Mouse (Mus musculus): ENCODE measurements around the gene Ctnnbl1. TPM values are rescaled to one million over a fixed set of nuclear protein-coding genes. Genes with fewer than 3 reads are reported as not detected.

Gene Ctnnbl1
- 27.3 and 34.8 TPM in 2 replicates for polyA plus RNA-seq (2015; fragmentation: Nextera tagmentation; extraction: Ambion mirVana)

- H3K36me3 ChIP-seq: no peaks in the 10 kb centered on the region
- H3K4me3 ChIP-seq: peak within 1 kb of the TSS; percentile 73
- peak within 1 kb of the TSS; percentile 78 for H3K4me2 ChIP-seq
- peaks cover 9% of the 10 kb centered on the region for H3K4me1 ChIP-seq (replicated peaks)
- H3K27me3 ChIP-seq: no peaks in the 10 kb centered on the region
- 11% methylated on average over 44 of the region's 44 CpGs for WGBS
- no peak within 1 kb of the TSS for H3K27ac ChIP-seq
- peak; percentile 91 for ATAC-seq (replicated peaks; ENCODE audit: insufficient number of reproducible peaks, insufficient read depth, low FRiP score, low read depth)
- no peaks in the 10 kb centered on the region for H3K9me3 ChIP-seq (replicated peaks)
- H3K9ac ChIP-seq: peak within 1 kb of the TSS; percentile 71
Observed at GRCm38 (mm10) chr2:157736854-157737850, at the start of gene Ctnnbl1. Gene Ctnnbl1 (plus strand): TSS chr2:157737401.

GRCm38 (mm10) chr2:157687506-157687905 lies 49.7 kb upstream of the Ctnnbl1 start:
- no peak overlapping the region for H3K9ac ChIP-seq
- H3K9me3 ChIP-seq (replicated peaks): no peaks in the 10 kb centered on the region
- H3K4me3 ChIP-seq: no peak overlapping the region
- ATAC-seq (replicated peaks; ENCODE audit: insufficient number of reproducible peaks, insufficient read depth, low FRiP score, low read depth): no peak
- WGBS: 34% methylated on average over 3 of the region's 3 CpGs
- peaks cover 29% of the 10 kb centered on the region for H3K27me3 ChIP-seq
- H3K36me3 ChIP-seq: no peaks in the 10 kb centered on the region
- H3K27ac ChIP-seq: no peak overlapping the region
- H3K4me2 ChIP-seq: no peak overlapping the region
- H3K4me1 ChIP-seq (replicated peaks): no peaks in the 10 kb centered on the region

GRCm38 (mm10) chr2:157691266-157692105 lies 45.7 kb upstream of the Ctnnbl1 start:
- peaks cover 41% of the 10 kb centered on the region for H3K27me3 ChIP-seq
- H3K9me3 ChIP-seq (replicated peaks): no peaks in the 10 kb centered on the region
- no peak overlapping the region for H3K4me2 ChIP-seq
- 61% methylated on average over 13 of the region's 13 CpGs for WGBS
- no peak overlapping the region for H3K27ac ChIP-seq
- no peaks in the 10 kb centered on the region for H3K36me3 ChIP-seq
- H3K4me3 ChIP-seq: no peak overlapping the region
- H3K4me1 ChIP-seq (replicated peaks): no peaks in the 10 kb centered on the region
- ATAC-seq (replicated peaks; ENCODE audit: insufficient number of reproducible peaks, insufficient read depth, low FRiP score, low read depth): no peak
- no peak overlapping the region for H3K9ac ChIP-seq

GRCm38 (mm10) chr2:157692365-157692932 lies 44.8 kb upstream of the Ctnnbl1 start:
- Histone ChIP-seq H3K9ac (no peak overlapping the region), H3K27ac (no peak overlapping the region)

GRCm38 (mm10) chr2:157693576-157693975 lies 43.6 kb upstream of the Ctnnbl1 start:
- peaks cover 37% of the 10 kb centered on the region for H3K27me3 ChIP-seq
- H3K4me2 ChIP-seq: no peak overlapping the region
- H3K36me3 ChIP-seq: no peaks in the 10 kb centered on the region
- no peak for ATAC-seq (replicated peaks; ENCODE audit: insufficient number of reproducible peaks, insufficient read depth, low FRiP score, low read depth)
- H3K27ac ChIP-seq: no peak overlapping the region
- no peak overlapping the region for H3K9ac ChIP-seq
- H3K4me1 ChIP-seq (replicated peaks): no peaks in the 10 kb centered on the region
- no peak overlapping the region for H3K4me3 ChIP-seq
- no peaks in the 10 kb centered on the region for H3K9me3 ChIP-seq (replicated peaks)
- WGBS: 79% methylated on average over 3 of the region's 3 CpGs

More at GRCm38 (mm10) chr2:157692365-157692932, 44.8 kb upstream of the Ctnnbl1 start:
- H3K4me2 ChIP-seq: no peak overlapping the region
- H3K36me3 ChIP-seq: no peaks in the 10 kb centered on the region
- no peak overlapping the region for H3K4me3 ChIP-seq
- H3K9me3 ChIP-seq (replicated peaks): no peaks in the 10 kb centered on the region
- WGBS: 25% methylated on average over 17 of the region's 17 CpGs
- peaks cover 41% of the 10 kb centered on the region for H3K27me3 ChIP-seq
- no peak for ATAC-seq (replicated peaks; ENCODE audit: insufficient number of reproducible peaks, insufficient read depth, low FRiP score, low read depth)
- no peaks in the 10 kb centered on the region for H3K4me1 ChIP-seq (replicated peaks)

- WGBS: 29% methylated on average over 7 of the region's 7 CpGs
- ATAC-seq (replicated peaks; ENCODE audit: insufficient number of reproducible peaks, insufficient read depth, low FRiP score, low read depth): 0 out of 2 replicates have a peak, but pooled peaks have one; percentile 10
- H3K9me3 ChIP-seq (replicated peaks): no peaks in the 10 kb centered on the region
Observed at GRCm38 (mm10) chr2:157696297-157696731, 40.9 kb upstream of the Ctnnbl1 start.

GRCm38 (mm10) chr2:157703155-157703554 lies 34.0 kb upstream of the Ctnnbl1 start:
- Histone ChIP-seq H3K4me2 (no peak overlapping the region), H3K27me3 (peaks cover 32% of the 10 kb centered on the region), H3K27ac (no peak overlapping the region), H3K36me3 (no peaks in the 10 kb centered on the region), H3K4me1 (replicated peaks) (no peaks in the 10 kb centered on the region), H3K9ac (no peak overlapping the region), H3K9me3 (replicated peaks) (no peaks in the 10 kb centered on the region), H3K4me3 (no peak overlapping the region)
- ATAC-seq (replicated peaks; ENCODE audit: insufficient number of reproducible peaks, insufficient read depth, low FRiP score, low read depth): no peak
- 57% methylated on average over 8 of the region's 8 CpGs for WGBS

More at GRCm38 (mm10) chr2:157696297-157696731, 40.9 kb upstream of the Ctnnbl1 start:
- no peak overlapping the region for H3K4me3 ChIP-seq
- no peak overlapping the region for H3K9ac ChIP-seq
- H3K36me3 ChIP-seq: no peaks in the 10 kb centered on the region
- H3K27me3 ChIP-seq: peaks cover 25% of the 10 kb centered on the region
- no peaks in the 10 kb centered on the region for H3K4me1 ChIP-seq (replicated peaks)
- no peak overlapping the region for H3K4me2 ChIP-seq
- no peak overlapping the region for H3K27ac ChIP-seq

- Histone ChIP-seq H3K4me3 (no peak overlapping the region), H3K9ac (no peak overlapping the region), H3K9me3 (replicated peaks) (no peaks in the 10 kb centered on the region), H3K36me3 (no peaks in the 10 kb centered on the region), H3K4me1 (replicated peaks) (no peaks in the 10 kb centered on the region), H3K4me2 (no peak overlapping the region), H3K27me3 (peaks cover 32% of the 10 kb centered on the region), H3K27ac (no peak overlapping the region)
- 40% methylated on average over 28 of the region's 28 CpGs for WGBS
- ATAC-seq (replicated peaks; ENCODE audit: insufficient number of reproducible peaks, insufficient read depth, low FRiP score, low read depth): no peak
Observed at GRCm38 (mm10) chr2:157704991-157705776, 32.0 kb upstream of the Ctnnbl1 start.

GRCm38 (mm10) chr2:157705777-157706158 lies 31.4 kb upstream of the Ctnnbl1 start:
- 49% methylated on average over 8 of the region's 8 CpGs for WGBS
- H3K9ac ChIP-seq: no peak overlapping the region
- no peak overlapping the region for H3K4me3 ChIP-seq
- ATAC-seq (replicated peaks; ENCODE audit: insufficient number of reproducible peaks, insufficient read depth, low FRiP score, low read depth): no peak
- H3K4me1 ChIP-seq (replicated peaks): no peaks in the 10 kb centered on the region
- H3K36me3 ChIP-seq: no peaks in the 10 kb centered on the region
- H3K27me3 ChIP-seq: peaks cover 32% of the 10 kb centered on the region
- no peaks in the 10 kb centered on the region for H3K9me3 ChIP-seq (replicated peaks)
- no peak overlapping the region for H3K4me2 ChIP-seq
- H3K27ac ChIP-seq: no peak overlapping the region

- 51% methylated on average over 11 of the region's 11 CpGs for WGBS
- Histone ChIP-seq H3K4me1 (replicated peaks) (no peaks in the 10 kb centered on the region), H3K9me3 (replicated peaks) (no peaks in the 10 kb centered on the region), H3K4me3 (no peak overlapping the region), H3K9ac (no peak overlapping the region), H3K36me3 (no peaks in the 10 kb centered on the region), H3K4me2 (no peak overlapping the region), H3K27ac (no peak overlapping the region), H3K27me3 (peaks cover 32% of the 10 kb centered on the region)
- no peak for ATAC-seq (replicated peaks; ENCODE audit: insufficient number of reproducible peaks, insufficient read depth, low FRiP score, low read depth)
Observed at GRCm38 (mm10) chr2:157707191-157707923, 29.8 kb upstream of the Ctnnbl1 start.

All from heart, embryonic 15.5 days (tissue).